ENCODE assay signal across 16 mouse cellular contexts in genomic region chr9:71062301-71062700, GRCm38 (mm10).
A peak's percentile ranks its signal among the peaks of the same experiment; 100 is the strongest.
DNase-seq lines count a peak whose midpoint lies in the region; ATAC-seq and TF ChIP-seq lines count a peak whose summit lies in the region.
"Had no signal": no experiment of that assay in that cellular context is flagged by ENCODE, and none has a peak within 500 bp of the region (broad histone marks: within the 10 kb centered on the region; RNA-seq: fewer than 3 reads in every experiment).

No protein-coding gene starts in this region.

- no peaks in the 10 kb centered on the region for H3K27me3 ChIP-seq in cerebellum, adult 2 months (ENCODE audit: control insufficient read depth, insufficient read depth, low read length)
- H3K27me3 ChIP-seq in hindbrain, postnatal 0 days (ENCODE audit: insufficient read depth, low read length) = no peaks in the 10 kb centered on the region
- no peaks in the 10 kb centered on the region for H3K27me3 ChIP-seq in hindbrain, embryonic 14.5 days (ENCODE audit: control insufficient read depth, insufficient read depth, low read length)
- H3K27me3 ChIP-seq: midbrain, embryonic 15.5 days; neural tube, embryonic 12.5 days; stomach, embryonic 15.5 days had no signal

- no peak for TF ChIP-seq CTCF in cerebellum, adult 2 months (IDR thresholded peaks at IDR 0.05; ENCODE audit: borderline replicate concordance, insufficient read depth, low read depth, low read length)
- TF ChIP-seq CTCF in hindbrain, postnatal 0 days (IDR thresholded peaks at IDR 0.05; ENCODE audit: low read depth) = no peak

- TF ChIP-seq POLR2A in cerebellum, adult 2 months (IDR thresholded peaks at IDR 0.05; ENCODE audit: borderline replicate concordance, insufficient read depth, low read length) = no peak

- no peak overlapping the region for H3K9ac ChIP-seq in hindbrain, postnatal 0 days (replicated peaks; ENCODE audit: low read length)
- H3K9ac ChIP-seq in hindbrain, embryonic 14.5 days = no peak overlapping the region
- H3K9ac ChIP-seq: forebrain, postnatal 0 days; midbrain, embryonic 15.5 days; neural tube, embryonic 12.5 days; stomach, embryonic 15.5 days had no signal

- H3K4me2 ChIP-seq in hindbrain, postnatal 0 days (ENCODE audit: low read depth, low read length) = no peak overlapping the region
- H3K4me2 ChIP-seq in hindbrain, embryonic 14.5 days (replicated peaks) = no peak overlapping the region
- H3K4me2 ChIP-seq: heart, embryonic 11.5 days; midbrain, embryonic 15.5 days; neural tube, embryonic 12.5 days; stomach, embryonic 15.5 days had no signal

- H3K4me3 ChIP-seq in cerebellum, adult 2 months (replicated peaks; ENCODE audit: insufficient read depth, low read depth, low read length) = no peak overlapping the region
- no peak overlapping the region for H3K4me3 ChIP-seq in hindbrain, postnatal 0 days (ENCODE audit: low read length)
- H3K4me3 ChIP-seq in hindbrain, embryonic 14.5 days (replicated peaks; ENCODE audit: low read length) = no peak overlapping the region
- H3K4me3 ChIP-seq: hindbrain, embryonic 10.5 days; midbrain, embryonic 15.5 days; neural tube, embryonic 12.5 days; stomach, embryonic 15.5 days had no signal

- DNase-seq in cerebellum, adult 2 months = peak in 1 of 2 experiments; percentile 79
- no peak for DNase-seq in cerebellum, adult 11 months
- peak; percentile 48 for DNase-seq in hindbrain, postnatal 0 days (ENCODE audit: low spot score)
- no peak for DNase-seq in hindbrain, embryonic 14.5 days (ENCODE audit: low spot score)
- DNase-seq in Muller cell, postnatal 12 days (ENCODE audit: inconsistent ontology term) = peak; percentile 90
- DNase-seq in brain, adult 2 months (ENCODE audit: low read depth, low spot score) = peak; percentile 82
- DNase-seq in layer of hippocampus, adult 9-10 months (ENCODE audit: low spot score) = no peak
- DNase-seq: B cell, adult 2 months; forebrain, postnatal 0 days had no signal

- peak; percentile 73 for ATAC-seq in hindbrain, postnatal 0 days
- no peak for ATAC-seq in hindbrain, embryonic 14.5 days (ENCODE audit: low FRiP score)
- ATAC-seq: forebrain, postnatal 0 days; intestine, embryonic 16.5 days; midbrain, embryonic 15.5 days had no signal

- peak overlapping the region; percentile 50; the same call in 1 of the 2 replicates for H3K27ac ChIP-seq in cerebellum, adult 2 months (ENCODE audit: insufficient read depth, low read length)
- no peak overlapping the region for H3K27ac ChIP-seq in hindbrain, postnatal 0 days
- H3K27ac ChIP-seq in hindbrain, embryonic 14.5 days = no peak overlapping the region
- H3K27ac ChIP-seq: hindbrain, embryonic 10.5 days; kidney, postnatal 0 days; midbrain, embryonic 15.5 days; neural tube, embryonic 12.5 days; stomach, embryonic 15.5 days had no signal

- H3K9me3 ChIP-seq in hindbrain, postnatal 0 days (ENCODE audit: low read length) = no peaks in the 10 kb centered on the region
- H3K9me3 ChIP-seq in hindbrain, embryonic 14.5 days (ENCODE audit: control insufficient read depth, low read length) = no peaks in the 10 kb centered on the region
- H3K9me3 ChIP-seq: hindbrain, embryonic 10.5 days; midbrain, embryonic 15.5 days; neural tube, embryonic 12.5 days; stomach, embryonic 15.5 days had no signal

- no peaks in the 10 kb centered on the region for H3K36me3 ChIP-seq in hindbrain, postnatal 0 days (ENCODE audit: insufficient read depth, low read length)
- no peaks in the 10 kb centered on the region for H3K36me3 ChIP-seq in hindbrain, embryonic 14.5 days (replicated peaks; ENCODE audit: control insufficient read depth, insufficient read depth)
- H3K36me3 ChIP-seq: hindbrain, embryonic 10.5 days; midbrain, embryonic 15.5 days; neural tube, embryonic 12.5 days; stomach, embryonic 15.5 days had no signal

- H3K4me1 ChIP-seq in cerebellum, adult 2 months (ENCODE audit: control insufficient read depth, insufficient read depth, low read length) = peaks cover 8% of the 10 kb centered on the region; the same call in 1 of the 2 replicates
- no peaks in the 10 kb centered on the region for H3K4me1 ChIP-seq in hindbrain, postnatal 0 days (ENCODE audit: insufficient read depth, low read length)
- H3K4me1 ChIP-seq in hindbrain, embryonic 14.5 days (replicated peaks; ENCODE audit: control insufficient read depth, insufficient read depth, low read length) = no peaks in the 10 kb centered on the region
- H3K4me1 ChIP-seq: midbrain, embryonic 15.5 days; neural tube, embryonic 12.5 days; stomach, embryonic 15.5 days had no signal

Comparison
In these comparisons a context has a peak if more than half of its experiments do, and no peak if none do; other contexts are left out.
1. DNase-seq: peak in hindbrain, postnatal 0 days (single experiment), Muller cell, postnatal 12 days (single experiment) and brain, adult 2 months (single experiment); none in cerebellum, adult 11 months (single experiment), hindbrain, embryonic 14.5 days (single experiment) and layer of hippocampus, adult 9-10 months (single experiment).